Mouse (Mus musculus) ovary, postnatal 36 days (tissue): Measurements from ENCODE around the gene Lclat1.
"Not testable (repeated sequence)": the region's sequence is repeated elsewhere in the genome, so short reads cannot be mapped to it uniquely, and the experiment has no call there.

Experiments
- DNase-seq: peaks from one replicate; pipeline ENCODE4 v3.0.0; 2022; ENCODE audit warnings: low spot score, mixed read lengths

Lclat1 gene

DNA sequence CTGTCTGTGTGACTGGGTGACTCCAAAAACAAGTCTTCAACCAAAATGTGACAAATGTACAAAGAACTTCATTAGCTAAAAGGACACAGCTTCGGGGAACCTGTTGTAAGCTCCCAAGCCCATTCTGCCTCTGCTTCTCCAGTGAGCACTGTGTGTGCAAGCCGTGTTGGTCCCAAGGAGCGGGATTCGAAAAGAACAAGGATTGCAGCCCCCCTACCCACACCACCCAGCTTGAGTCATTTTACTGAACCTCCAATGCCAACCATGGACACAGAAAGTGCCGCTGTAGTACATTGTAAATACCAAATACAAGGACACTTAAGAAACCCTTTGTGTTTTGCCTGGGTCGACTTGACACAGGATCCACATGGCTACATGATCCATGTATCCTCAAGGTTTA is 135.9 kb downstream of the Lclat1 start:
- no peak for DNase-seq

DNA sequence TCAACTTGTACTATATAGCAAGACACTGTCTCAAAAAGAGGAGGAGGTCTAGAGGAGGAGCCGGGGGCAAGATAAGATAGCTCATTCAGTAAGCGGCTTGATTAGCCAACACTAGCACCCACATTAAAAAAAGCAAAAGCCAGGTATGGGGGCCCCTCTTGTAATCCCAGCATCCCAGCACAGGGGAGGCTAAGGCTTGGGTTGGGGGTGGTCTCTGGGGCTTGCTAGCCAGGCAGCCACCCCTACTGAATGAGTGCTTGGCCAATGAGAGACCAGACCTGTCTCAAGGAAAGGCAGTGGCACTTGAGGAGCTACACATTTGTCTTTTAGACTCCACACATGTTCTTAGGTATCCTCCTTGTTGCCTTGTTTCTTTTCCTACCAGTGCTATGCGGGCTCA is 136.8 kb downstream of the Lclat1 start:
- no peak for DNase-seq

DNA sequence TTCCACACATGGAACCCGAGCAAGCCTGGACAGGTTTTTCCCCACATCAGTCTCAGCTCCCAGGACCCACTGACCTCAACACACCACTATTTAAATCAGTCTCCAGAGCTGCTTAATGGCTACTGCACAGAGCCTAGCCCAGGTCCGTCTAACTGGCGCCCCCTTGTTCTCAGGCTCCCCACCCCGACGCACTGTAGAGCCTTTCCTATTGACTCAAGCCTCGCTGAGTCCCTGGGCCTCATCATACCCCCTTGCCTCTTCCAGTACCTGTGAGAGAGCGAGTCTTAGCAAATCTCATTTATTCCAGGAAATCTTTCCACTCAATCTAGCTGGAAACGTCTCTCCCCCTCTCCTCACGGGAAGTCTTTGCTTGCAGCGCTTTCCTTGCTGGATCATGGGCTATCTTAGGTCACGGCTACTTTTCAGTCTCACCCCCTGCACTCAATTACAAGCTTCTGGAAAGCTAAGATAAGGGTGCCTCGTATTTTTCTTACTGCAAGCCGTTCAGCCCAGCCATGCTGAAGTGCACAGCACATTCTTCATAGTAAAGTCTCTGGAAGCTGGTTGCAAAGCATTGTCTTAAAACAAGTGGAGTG is 137.4 kb downstream of the Lclat1 start:
- DNase-seq, result no peak

GRCm38 (mm10) chr17:73246036-73246435 is 138.3 kb downstream of the Lclat1 start:
- DNase-seq, result no peak

GRCm38 (mm10) chr17:73246926-73247325 is 139.1 kb downstream of the Lclat1 start:
- DNase-seq, result no peak

DNA sequence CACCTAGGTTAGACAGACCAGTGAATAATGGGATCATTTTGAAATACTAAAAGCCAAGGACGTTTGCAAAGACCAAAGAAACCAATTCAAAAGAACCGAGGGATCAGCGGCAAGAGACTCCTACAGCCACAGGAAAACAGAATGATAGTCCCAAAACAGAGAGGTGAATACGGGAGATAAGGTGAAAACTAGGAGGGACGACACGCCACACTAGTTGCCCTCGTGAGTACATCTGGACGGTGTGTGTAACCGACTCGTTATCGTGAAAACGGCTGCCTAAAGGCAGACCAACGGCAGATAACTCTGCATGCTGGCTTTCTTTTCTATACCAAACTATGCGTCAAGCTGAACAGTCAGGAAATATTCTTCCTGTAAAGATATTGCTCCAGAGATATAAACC is 140.0 kb downstream of the Lclat1 start:
- no peak for DNase-seq

GRCm38 (mm10) chr17:73250488-73251141 is 142.8 kb downstream of the Lclat1 start:
- DNase-seq, result no peak

DNA sequence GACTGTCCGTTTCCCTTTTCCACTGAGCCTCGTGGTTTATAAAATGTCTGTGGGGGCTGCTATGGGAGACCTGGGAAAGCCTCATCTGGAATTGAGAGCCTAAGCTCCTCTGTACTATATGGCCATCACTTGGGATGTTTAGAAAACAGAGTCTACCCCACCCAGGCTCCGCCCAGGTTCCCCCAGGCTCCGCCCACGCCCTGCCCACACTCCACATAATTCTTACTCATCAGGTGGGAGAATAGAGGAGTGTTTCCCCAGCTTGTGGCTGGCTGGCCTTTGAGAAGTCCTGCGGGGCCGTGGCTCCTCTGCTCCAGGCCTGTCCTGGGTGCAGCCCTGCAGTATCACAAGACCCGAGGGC is 143.3 kb downstream of the Lclat1 start:
- no peak for DNase-seq

DNA sequence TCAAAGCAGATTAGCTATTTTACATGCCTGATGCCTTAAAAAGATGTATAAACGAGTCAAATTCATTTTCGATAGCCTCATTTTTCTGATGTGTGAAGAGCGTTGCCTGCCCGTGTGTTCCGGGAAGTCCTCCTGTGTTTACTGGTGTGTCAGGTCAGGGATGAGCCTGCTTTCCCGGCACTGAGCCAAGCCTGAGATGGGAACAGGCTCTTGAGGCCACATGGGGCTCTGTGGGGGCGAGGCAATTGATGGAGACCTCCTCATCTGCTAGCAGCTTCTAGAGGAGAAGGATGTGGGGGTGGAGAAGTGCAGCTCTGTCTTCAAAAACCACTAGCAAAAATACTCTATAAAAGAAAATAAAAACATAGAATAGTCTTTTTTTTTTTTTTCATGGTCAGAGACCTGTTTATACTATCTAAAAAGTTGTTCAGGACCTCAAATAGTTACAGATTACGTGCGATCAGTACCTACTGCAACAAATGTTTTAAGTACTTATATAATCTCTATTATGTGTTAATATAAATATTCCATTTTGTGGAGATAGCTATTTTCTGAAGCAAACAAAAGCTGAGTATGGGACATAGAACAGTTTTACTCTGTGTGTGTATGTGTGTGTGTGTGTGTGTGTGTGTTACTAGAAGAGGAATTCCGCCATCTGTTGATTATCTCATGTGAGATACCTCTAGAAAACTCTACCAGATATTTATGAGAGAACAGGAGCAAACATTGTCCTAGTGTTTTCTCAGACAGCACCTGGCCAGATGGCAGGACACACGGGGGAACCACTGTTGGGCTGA is 144.2 kb downstream of the Lclat1 start:
- no peak for DNase-seq

DNA sequence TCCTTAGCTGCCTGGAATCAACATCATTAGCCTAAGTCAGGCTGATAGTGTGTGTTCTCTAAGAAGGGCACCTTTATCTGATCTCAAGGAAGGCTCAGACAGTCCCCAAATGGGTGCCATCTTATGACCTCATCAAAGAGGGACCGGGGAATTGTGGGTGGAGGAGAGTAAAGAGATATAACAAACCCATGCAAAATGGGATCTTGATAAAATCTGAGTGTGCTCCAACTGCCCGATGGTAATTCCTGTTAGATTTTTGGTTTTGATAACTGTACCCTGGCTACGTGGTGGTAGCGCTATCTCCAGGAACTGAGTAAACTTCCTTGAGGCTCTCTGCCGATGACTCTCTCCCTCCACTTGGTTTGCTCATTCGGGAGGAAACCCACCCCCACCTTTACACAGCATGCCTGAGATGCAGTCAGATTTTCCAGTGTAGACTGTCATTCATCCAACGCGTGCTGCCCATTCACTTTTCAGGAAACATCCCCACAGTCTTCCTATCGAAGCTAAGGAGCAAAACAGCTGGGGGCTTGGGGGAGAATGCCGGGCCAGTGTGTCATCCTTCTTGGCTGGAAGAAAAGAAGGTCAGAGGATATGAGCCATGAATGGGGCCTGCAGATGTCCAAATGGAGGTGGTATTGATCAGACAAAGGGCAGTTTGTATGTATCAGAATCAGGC is 145.6 kb downstream of the Lclat1 start:
- no peak for DNase-seq

DNA sequence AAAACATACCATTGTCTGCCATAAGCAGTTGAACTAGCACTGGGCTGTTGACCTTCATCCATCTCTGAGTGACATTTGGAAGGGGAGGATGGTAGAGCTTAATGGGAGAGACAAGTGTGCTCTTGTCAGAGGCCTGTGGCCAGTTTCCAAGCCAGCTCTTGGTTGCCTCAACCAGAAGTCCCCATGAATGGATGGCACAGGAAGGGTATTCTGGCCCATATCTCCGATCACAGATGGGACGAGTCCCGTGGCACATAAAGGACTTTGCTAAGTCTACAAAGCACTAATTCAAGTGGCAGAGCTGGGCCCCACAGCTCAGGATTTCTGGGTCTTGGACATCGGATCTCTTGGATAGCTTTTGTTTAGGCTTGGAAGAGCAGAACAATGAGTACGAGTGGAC is 148.0 kb downstream of the Lclat1 start:
- DNase-seq, result no peak

- DNase-seq, result no peak
Measured at GRCm38 (mm10) chr17:73258620-73259019, 150.8 kb downstream of the Lclat1 start.

DNA sequence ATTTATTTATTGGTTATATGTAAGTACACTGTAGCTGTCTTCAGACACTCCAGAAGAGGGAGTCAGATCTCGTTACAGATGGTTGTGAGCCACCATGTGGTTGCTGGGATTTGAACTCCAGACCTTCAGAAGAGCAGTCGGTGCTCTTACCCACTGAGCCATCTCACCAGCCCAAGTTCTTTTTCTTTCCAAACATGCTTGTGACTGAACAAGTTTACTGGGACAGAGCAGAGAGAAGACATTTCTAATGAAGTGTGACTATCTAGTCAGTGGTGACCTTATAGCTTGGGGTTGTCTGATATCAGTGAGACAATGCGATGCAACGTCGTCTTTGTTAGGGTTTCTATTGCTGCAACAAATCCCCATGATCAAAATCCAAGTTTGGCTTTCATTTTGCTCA is 151.5 kb downstream of the Lclat1 start:
- DNase-seq, result not testable (repeated sequence)

GRCm38 (mm10) chr17:73262558-73262957 is 154.8 kb downstream of the Lclat1 start:
- DNase-seq, result no peak

DNA sequence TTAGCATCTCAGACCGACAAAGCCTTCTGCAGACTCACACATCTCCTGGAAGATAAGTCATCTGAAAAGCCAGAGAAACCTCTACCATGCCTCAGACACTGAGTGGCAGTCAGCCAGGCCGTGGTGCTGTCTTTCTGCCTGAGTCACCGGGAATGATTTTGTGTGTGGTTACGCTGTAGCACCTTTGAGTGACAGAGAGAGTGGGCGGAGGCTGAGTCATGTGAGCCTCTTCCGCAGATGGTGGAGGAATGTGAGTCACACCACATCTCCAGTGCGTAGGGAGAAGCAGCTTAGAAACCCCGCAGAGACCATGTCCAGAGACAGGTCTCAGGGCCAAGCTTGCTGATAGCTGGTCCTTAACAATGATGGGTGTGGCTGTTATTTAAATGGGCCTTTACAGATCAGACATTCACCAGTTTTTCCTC is 155.3 kb downstream of the Lclat1 start:
- peak; percentile 7 for DNase-seq

- no peak for DNase-seq
Measured at GRCm38 (mm10) chr17:73270871-73271796, 163.3 kb downstream of the Lclat1 start.

- no peak for DNase-seq
Measured at GRCm38 (mm10) chr17:73271797-73272600, 164.2 kb downstream of the Lclat1 start.

DNA sequence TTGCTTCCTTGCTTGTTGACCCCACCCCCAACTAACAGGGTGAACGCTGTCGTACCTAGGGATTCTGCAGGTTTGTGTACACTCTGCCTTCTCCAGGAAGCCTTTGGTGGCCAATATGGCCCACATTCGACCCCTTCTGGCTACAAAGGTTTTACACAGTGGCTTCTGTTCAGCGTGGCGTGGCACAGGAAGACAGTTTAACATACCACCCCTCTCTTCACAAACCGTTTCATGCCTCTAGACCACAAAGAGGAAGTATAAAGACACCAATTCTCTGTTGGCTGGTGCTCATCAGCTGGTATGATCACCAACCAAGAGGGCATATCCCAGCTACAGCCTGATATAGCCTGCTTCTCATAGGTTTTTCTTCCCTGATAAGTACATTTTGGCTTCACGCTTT is 166.0 kb downstream of the Lclat1 start:
- DNase-seq, result no peak

- no peak for DNase-seq
Measured at GRCm38 (mm10) chr17:73275066-73275465, 167.3 kb downstream of the Lclat1 start.

DNA sequence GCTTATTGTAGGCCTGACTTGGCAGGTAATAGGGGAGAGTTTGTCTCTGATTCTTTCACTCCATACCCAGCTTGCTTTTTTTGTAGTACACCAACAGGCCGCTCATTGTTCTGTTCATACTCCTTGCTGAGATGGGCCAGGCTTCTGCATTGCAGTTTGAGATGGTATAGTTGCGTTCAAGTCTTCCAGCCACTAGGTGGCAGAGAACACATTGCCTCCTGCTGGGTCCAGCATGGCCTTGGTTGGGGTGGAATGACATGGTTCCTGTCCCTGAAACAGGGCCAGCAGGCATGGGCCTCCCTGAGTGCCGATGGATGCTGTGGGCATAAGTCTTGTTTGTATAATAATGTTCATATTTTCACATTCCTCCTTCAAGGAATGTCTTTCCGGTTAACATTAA is 170.0 kb downstream of the Lclat1 start:
- DNase-seq, result no peak

DNA sequence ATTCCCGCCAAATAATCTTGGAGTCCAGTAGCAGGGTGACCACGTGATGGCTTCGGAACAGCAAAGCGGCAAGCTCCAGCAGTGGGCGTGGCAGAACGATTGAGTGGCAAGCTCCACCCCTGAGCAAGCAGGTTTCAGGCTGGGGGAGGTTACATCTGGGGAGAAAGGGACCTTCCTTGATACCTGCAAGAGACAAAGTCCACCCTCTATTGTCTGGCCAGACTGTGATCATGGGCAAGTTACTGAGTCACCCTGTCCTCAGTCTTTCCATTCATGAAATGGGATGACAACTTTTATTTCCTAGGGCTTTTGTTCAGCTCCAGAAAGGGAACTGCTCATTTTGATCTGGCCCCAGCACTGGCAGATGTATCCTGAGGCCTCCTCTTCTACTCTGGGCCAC is 174.9 kb downstream of the Lclat1 start:
- not testable (repeated sequence) for DNase-seq
